Mouse (Mus musculus) hindlimb bud, embryonic 11.5 days (tissue): Measurements from ENCODE around the gene Sap25.
A peak's percentile ranks its signal among the peaks of the same experiment; 100 is the strongest.
"Not testable (repeated sequence)": the region's sequence is repeated elsewhere in the genome, so short reads cannot be mapped to it uniquely, and the experiment has no call there.

Experiments
- DNase-seq: peaks from one replicate; pipeline ENCODE4 v3.0.0-alpha.2; 2012; ENCODE audit warnings: low read depth, low spot score; ENCODE audit errors: extremely low spot score

Gene Sap25

GRCm38 (mm10) chr5:137641054-137641453 is at the start of gene Sap25:
Gene Sap25, plus strand, starts transcription at chr5:137641334.
- DNase-seq, result no peak

- DNase-seq, result no peak
Observed at GRCm38 (mm10) chr5:137595921-137596320, 45.2 kb upstream of the Sap25 start.

GRCm38 (mm10) chr5:137596601-137597261 is 44.4 kb upstream of the Sap25 start:
- no peak for DNase-seq

- DNase-seq, result no peak
Observed at GRCm38 (mm10) chr5:137597625-137598024, 43.5 kb upstream of the Sap25 start.

GRCm38 (mm10) chr5:137598100-137598826 is 42.9 kb upstream of the Sap25 start:
- DNase-seq, result no peak

GRCm38 (mm10) chr5:137599600-137599999 is 41.5 kb upstream of the Sap25 start:
- DNase-seq, result no peak

- DNase-seq, result no peak
Observed at GRCm38 (mm10) chr5:137600281-137600618, 40.9 kb upstream of the Sap25 start.

GRCm38 (mm10) chr5:137600619-137601364 is 40.3 kb upstream of the Sap25 start, which contains the start of gene Mospd3:
Gene Mospd3, minus strand, starts transcription at chr5:137601058.
- DNase-seq, result peak; percentile 97

GRCm38 (mm10) chr5:137601365-137601729 is 39.8 kb upstream of the Sap25 start:
- no peak for DNase-seq

- DNase-seq, result no peak
Observed at GRCm38 (mm10) chr5:137607860-137608653, 33.1 kb upstream of the Sap25 start.

- no peak for DNase-seq
Observed at GRCm38 (mm10) chr5:137608654-137609190, 32.4 kb upstream of the Sap25 start.

GRCm38 (mm10) chr5:137609292-137609691 is 31.8 kb upstream of the Sap25 start:
- no peak for DNase-seq

- DNase-seq, result no peak
Observed at GRCm38 (mm10) chr5:137610056-137610455, 31.1 kb upstream of the Sap25 start.

- DNase-seq, result peak; percentile 93
Observed at GRCm38 (mm10) chr5:137610548-137611244, 30.4 kb upstream of the Sap25 start.

GRCm38 (mm10) chr5:137611245-137611602 is 29.9 kb upstream of the Sap25 start:
- no peak for DNase-seq

GRCm38 (mm10) chr5:137613076-137613475 is 28.1 kb upstream of the Sap25 start:
- no peak for DNase-seq

- no peak for DNase-seq
Observed at GRCm38 (mm10) chr5:137613550-137613949, 27.6 kb upstream of the Sap25 start, which contains the start of gene Pcolce. Gene Pcolce, minus strand, starts transcription at chr5:137613784.

- not testable (repeated sequence) for DNase-seq
Observed at GRCm38 (mm10) chr5:137614921-137615320, 26.2 kb upstream of the Sap25 start.

GRCm38 (mm10) chr5:137615347-137615746 is 25.8 kb upstream of the Sap25 start:
- no peak for DNase-seq

GRCm38 (mm10) chr5:137623937-137624530 is 17.1 kb upstream of the Sap25 start:
- no peak for DNase-seq
